Mouse (Mus musculus) liver, embryonic 12.5 days (tissue): ENCODE data around the gene Pbx1. TPM values are rescaled to one million over a fixed set of nuclear protein-coding genes. Genes with fewer than 3 reads are reported as not detected.

ENCODE experiments used
- ATAC-seq: fragments of 200-750 bp; cut with Nextera tagmentation; 2 replicates; pipeline ENCODE4 v1.8.0; 2017; ENCODE audit warnings: moderate number of reproducible peaks, mild to moderate bottlenecking, moderate library complexity
- H3K27ac ChIP-seq: fragments of 300-500 bp; sonication (generic); 2 replicates; pipeline ENCODE4 v1.5.1; 2016; ENCODE audit warnings: mild to moderate bottlenecking
- H3K27me3 ChIP-seq: fragments of 300-500 bp; sonication (generic); replicated peaks from 2 replicates; pipeline ENCODE4 v1.6.1; 2016; ENCODE audit warnings: mild to moderate bottlenecking, moderate library complexity
- H3K36me3 ChIP-seq: fragments of 300-500 bp; sonication (generic); 2 replicates; pipeline ENCODE4 v1.6.1; 2016; ENCODE audit warnings: mild to moderate bottlenecking, moderate library complexity
- H3K4me1 ChIP-seq: fragments of 300-500 bp; sonication (generic); 2 replicates; pipeline ENCODE4 v1.6.1; 2016
- H3K4me2 ChIP-seq: fragments of 300-500 bp; sonication (generic); 2 replicates; pipeline ENCODE4 v1.6.1; 2016; ENCODE audit warnings: mild to moderate bottlenecking, moderate library complexity
- H3K4me3 ChIP-seq: fragments of 300-500 bp; sonication (generic); 2 replicates; pipeline ENCODE4 v1.5.1; 2016; ENCODE audit warnings: mild to moderate bottlenecking, moderate library complexity
- H3K9ac ChIP-seq: fragments of 300-500 bp; sonication (generic); 2 replicates; pipeline ENCODE4 v1.6.1; 2016; ENCODE audit warnings: mild to moderate bottlenecking, moderate library complexity
- H3K9me3 ChIP-seq: fragments of 300-500 bp; sonication (generic); replicated peaks from 2 replicates; pipeline ENCODE4 v1.6.1; 2016; ENCODE audit warnings: mild to moderate bottlenecking, moderate library complexity
- WGBS: fragments of 180-500 bp; shearing (Covaris S2); methylation state at CpG from one replicate; pipeline ENCODE4 v1.1.7; 2016; ENCODE audit not compliant: insufficient replicate concordance; 5-methylcytosine and 5-hydroxymethylcytosine counted together
- polyA plus RNA-seq: library from polyadenylated mRNA; unstranded; fragments of >200 nt; fragmentation: Nextera tagmentation; extraction: Ambion mirVana; gene quantifications from 2 replicates; pipeline ENCODE4 v1.2.1, GENCODE M21; 2016

The Pbx1 gene
- polyA plus RNA-seq, 1 experiment from 2014 or later, result 6.8 TPM

DNA sequence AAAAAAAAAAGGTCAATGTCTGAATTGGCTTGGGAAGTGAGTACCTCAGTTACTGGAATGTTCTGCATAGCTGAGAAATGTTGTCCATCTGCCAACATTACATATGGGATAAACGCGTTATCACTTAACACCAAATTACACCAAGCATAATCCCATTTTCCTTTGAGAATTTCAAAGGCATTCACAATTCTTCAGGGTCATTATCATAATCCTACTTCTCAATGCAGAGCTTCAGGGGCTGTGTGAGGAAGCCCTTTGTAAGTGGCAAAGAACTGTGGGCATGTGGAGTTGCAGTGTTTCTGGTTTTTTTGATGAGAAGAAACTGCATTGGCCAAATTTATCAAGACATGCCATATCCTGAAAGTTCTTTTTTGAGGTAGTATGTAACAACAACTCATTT is 333.3 kb downstream of the Pbx1 start:
- no peak for ATAC-seq
- Histone ChIP-seq H3K4me3 (no peak overlapping the region), H3K9ac (no peak overlapping the region), H3K9me3 (no peaks in the 10 kb centered on the region), H3K27ac (no peak overlapping the region), H3K4me1 (no peaks in the 10 kb centered on the region), H3K4me2 (no peak overlapping the region), H3K36me3 (no peaks in the 10 kb centered on the region), H3K27me3 (no peaks in the 10 kb centered on the region)
- WGBS, result 84% methylated on average over 2 of the region's 2 CpGs

DNA sequence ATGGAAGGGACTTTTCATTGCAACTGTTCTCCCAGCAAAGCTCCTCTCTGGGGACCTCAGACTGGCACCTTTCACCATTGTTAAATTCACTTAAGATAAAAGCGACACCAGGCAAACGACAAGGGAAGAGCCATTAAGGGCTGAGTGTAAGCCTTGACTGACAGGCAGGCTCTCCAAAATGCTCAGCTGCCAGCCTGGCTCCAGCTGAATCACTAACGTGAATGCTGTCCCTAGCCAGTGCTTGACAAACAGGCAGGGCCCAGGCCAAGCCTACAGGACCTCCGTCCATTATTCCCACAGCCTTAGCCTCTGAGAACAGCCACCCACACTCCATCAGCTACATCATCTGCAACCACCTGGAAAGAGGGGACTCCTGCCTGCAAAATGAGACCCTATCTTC is 337.4 kb downstream of the Pbx1 start:
- Histone ChIP-seq H3K9me3 (no peaks in the 10 kb centered on the region), H3K27me3 (no peaks in the 10 kb centered on the region), H3K4me1 (no peaks in the 10 kb centered on the region), H3K9ac (no peak overlapping the region), H3K36me3 (no peaks in the 10 kb centered on the region), H3K4me3 (no peak overlapping the region), H3K27ac (no peak overlapping the region), H3K4me2 (no peak overlapping the region)
- no peak for ATAC-seq
- WGBS, result 26% methylated on average over 4 of the region's 4 CpGs

DNA sequence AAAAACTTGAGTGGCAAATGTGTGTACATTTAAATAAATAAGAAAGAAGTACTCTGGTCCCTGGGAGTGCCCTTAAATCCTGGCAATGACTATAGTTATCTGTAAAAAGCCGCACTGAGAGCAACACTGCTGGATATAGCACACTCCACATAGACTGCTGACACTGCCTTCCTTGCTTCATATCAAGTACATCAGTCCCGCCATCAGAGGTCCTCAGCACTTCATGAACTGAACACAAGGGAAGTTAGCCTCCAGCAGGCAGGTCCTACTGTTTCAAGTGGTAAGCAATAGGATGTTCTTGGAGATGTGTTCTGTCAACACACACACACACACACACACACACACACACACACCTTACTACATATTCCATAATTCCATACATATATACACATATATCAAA is 339.0 kb downstream of the Pbx1 start:
- H3K9me3 ChIP-seq, result no peaks in the 10 kb centered on the region
- H3K27me3 ChIP-seq, result no peaks in the 10 kb centered on the region
- no peak overlapping the region for H3K4me2 ChIP-seq
- ATAC-seq, result no peak
- H3K4me3 ChIP-seq, result no peak overlapping the region
- H3K4me1 ChIP-seq, result no peaks in the 10 kb centered on the region
- no peak overlapping the region for H3K27ac ChIP-seq
- no peak overlapping the region for H3K9ac ChIP-seq
- 60% methylated on average over 2 of the region's 2 CpGs for WGBS
- no peaks in the 10 kb centered on the region for H3K36me3 ChIP-seq

DNA sequence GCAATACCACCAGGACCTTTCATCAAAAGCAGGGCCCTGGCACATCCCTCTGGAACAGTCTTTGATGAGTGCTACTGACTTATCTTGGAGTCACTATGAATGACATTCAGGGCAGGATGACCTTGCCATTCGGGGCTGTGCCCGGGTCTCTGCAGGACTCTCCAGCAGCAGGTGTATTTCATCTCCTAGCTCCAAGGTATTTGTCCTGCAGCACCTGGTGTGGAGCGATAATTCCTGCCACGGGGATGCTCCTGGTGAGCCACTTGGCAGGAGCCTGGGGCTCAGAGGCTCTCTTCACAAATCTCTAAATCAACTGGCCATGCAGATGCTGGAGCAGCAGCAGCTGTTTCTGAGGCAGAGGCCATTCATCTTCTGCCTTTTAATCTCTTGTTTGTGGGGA is 340.4 kb downstream of the Pbx1 start:
- H3K27me3 ChIP-seq, result no peaks in the 10 kb centered on the region
- 65% methylated on average over 4 of the region's 4 CpGs for WGBS
- H3K9ac ChIP-seq, result no peak overlapping the region
- no peak overlapping the region for H3K4me3 ChIP-seq
- no peak for ATAC-seq
- H3K27ac ChIP-seq, result no peak overlapping the region
- no peaks in the 10 kb centered on the region for H3K4me1 ChIP-seq
- H3K4me2 ChIP-seq, result no peak overlapping the region
- no peaks in the 10 kb centered on the region for H3K9me3 ChIP-seq
- H3K36me3 ChIP-seq, result no peaks in the 10 kb centered on the region

DNA sequence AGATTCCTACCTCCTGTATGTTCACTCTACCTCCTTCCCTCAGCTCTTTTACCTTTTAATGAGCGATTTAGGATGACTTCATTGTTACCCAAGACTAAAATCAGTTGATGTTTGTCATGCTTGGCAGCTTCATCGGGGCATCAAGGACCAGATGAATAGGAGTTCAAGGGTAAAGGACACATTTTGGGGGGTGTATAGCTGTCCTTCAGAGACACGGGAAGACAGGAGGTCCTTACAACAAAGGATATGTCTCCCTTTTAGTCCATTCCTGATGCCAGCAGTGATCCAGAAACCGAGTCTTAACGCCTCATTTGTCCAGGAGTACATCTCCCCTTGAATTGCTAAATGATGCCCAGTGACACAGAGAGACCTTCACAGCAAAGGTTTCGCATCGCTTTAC is 343.4 kb downstream of the Pbx1 start:
- H3K9me3 ChIP-seq, result no peaks in the 10 kb centered on the region
- no peak overlapping the region for H3K4me3 ChIP-seq
- WGBS, result 64% methylated on average over 7 of the region's 7 CpGs
- no peaks in the 10 kb centered on the region for H3K4me1 ChIP-seq
- H3K4me2 ChIP-seq, result no peak overlapping the region
- H3K36me3 ChIP-seq, result no peaks in the 10 kb centered on the region
- no peaks in the 10 kb centered on the region for H3K27me3 ChIP-seq
- ATAC-seq, result no peak
- no peak overlapping the region for H3K9ac ChIP-seq
- no peak overlapping the region for H3K27ac ChIP-seq

DNA sequence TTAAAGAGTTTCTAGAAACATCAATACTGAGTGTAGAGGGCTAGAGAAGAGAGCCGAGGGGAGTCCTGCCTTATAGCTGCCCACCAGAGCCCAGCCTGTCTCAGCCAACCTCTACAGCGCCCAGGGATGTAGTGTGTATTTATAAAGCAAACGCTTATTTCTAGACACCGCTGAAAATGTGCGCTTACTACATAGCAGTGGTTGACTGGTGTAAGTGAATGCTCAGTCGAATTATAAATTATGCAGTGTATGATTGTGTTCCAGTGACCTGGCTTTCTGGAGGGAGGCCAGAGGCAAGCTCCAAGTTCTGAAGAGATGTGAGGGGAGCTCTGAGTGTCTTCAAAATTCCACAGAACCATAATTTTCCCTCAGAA is 352.7 kb downstream of the Pbx1 start:
- Histone ChIP-seq H3K9ac (no peak overlapping the region), H3K27ac (no peak overlapping the region), H3K9me3 (no peaks in the 10 kb centered on the region), H3K4me3 (no peak overlapping the region), H3K4me1 (no peaks in the 10 kb centered on the region), H3K36me3 (no peaks in the 10 kb centered on the region), H3K27me3 (no peaks in the 10 kb centered on the region), H3K4me2 (no peak overlapping the region)
- no peak for ATAC-seq
- 82% methylated on average over 6 of the region's 6 CpGs for WGBS

DNA sequence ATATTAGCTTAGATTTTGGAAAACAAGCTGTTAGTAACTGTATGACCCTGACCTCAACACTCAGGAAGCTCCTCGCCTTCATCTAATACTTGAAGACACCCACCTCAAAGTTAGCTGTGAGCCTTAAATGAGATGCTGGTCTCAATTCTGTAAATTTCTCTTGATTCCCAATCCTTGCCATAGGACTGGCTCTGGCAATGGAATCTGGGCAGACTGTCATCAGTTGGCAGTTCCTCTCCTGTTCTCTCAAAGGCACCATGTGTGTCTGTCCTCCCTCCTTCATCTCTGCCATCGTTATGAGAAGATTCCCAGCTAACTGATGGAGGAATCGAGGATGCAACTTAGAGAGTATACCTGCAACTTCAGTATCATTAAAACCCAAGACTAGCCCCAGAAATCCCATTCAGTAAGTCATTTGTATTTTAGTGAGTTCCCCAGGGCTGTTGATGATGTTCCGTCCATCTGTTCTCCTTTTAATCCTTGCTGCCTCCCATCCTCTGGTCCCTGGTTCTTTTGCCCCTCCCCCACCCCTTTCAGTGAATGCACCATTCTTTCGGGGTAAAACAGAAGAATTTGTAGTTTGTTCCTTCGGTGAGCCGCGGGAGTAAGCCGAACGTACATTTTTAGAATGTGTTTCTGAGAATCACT is 353.2 kb downstream of the Pbx1 start:
- 71% methylated on average over 10 of the region's 10 CpGs for WGBS
- ATAC-seq, result no peak

DNA sequence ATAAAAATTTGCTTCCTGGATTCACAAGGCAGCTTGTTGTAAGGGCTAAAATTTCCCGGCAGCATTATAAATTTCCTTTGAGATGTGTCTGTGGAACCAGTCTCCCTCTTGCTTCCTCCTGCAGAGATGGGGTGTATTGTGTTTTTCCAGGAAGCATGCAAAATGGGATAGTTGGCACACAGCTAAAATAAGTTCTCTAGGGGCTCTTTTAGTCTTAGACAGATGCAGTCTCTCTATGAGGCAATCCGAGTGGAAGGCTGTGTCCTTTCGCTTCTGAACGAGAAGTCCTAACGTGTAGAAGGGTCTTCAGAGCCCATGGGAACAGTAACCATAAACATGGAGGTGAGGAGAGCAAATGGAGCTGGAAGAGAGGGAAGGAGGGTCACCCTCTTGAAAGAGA is 360.1 kb downstream of the Pbx1 start:
- Histone ChIP-seq H3K27ac (no peak overlapping the region), H3K4me2 (no peak overlapping the region), H3K4me1 (no peaks in the 10 kb centered on the region), H3K4me3 (no peak overlapping the region), H3K27me3 (no peaks in the 10 kb centered on the region), H3K9ac (no peak overlapping the region), H3K9me3 (no peaks in the 10 kb centered on the region), H3K36me3 (no peaks in the 10 kb centered on the region)
- ATAC-seq, result no peak
- WGBS, result 64% methylated on average over 5 of the region's 5 CpGs

More for the DNA sequence above, 353.2 kb downstream of the Pbx1 start:
- no peak overlapping the region for H3K4me2 ChIP-seq
- no peak overlapping the region for H3K27ac ChIP-seq
- no peaks in the 10 kb centered on the region for H3K27me3 ChIP-seq
- no peak overlapping the region for H3K9ac ChIP-seq
- no peak overlapping the region for H3K4me3 ChIP-seq
- no peaks in the 10 kb centered on the region for H3K9me3 ChIP-seq
- no peaks in the 10 kb centered on the region for H3K36me3 ChIP-seq
- no peaks in the 10 kb centered on the region for H3K4me1 ChIP-seq

DNA sequence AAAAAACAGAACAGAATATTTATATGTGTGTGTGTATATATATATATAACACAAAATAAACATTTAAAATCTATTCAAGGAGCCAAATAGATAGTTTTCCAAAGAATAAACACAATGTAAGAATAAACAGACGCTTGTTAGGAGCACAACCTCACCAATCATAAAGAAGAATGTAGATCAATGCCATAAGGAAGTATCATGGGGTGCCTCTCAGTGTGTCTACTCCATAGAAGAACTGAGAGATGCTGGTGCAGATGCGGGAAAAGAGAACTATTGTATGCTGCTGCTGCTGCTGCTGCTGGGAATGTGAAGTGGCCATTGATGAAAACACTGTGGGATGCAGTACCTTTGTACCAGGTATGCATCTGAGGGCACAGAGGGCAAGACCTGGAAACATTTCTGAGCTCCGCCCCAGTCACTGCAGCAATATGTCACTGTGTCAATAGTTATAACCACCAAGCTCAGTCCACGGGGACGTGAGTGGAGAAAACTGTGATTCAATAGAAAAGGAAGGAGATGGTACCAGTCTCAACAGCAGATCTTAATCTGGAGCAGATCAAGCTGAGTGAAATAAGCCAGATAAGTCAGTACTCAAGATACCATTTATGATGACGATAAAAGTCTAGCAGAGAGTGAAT is 361.7 kb downstream of the Pbx1 start:
- no peak for ATAC-seq
- no peaks in the 10 kb centered on the region for H3K9me3 ChIP-seq
- H3K9ac ChIP-seq, result no peak overlapping the region
- 60% methylated on average over 6 of the region's 6 CpGs for WGBS
- no peaks in the 10 kb centered on the region for H3K36me3 ChIP-seq
- no peaks in the 10 kb centered on the region for H3K4me1 ChIP-seq
- H3K4me2 ChIP-seq, result no peak overlapping the region
- no peak overlapping the region for H3K4me3 ChIP-seq
- no peak overlapping the region for H3K27ac ChIP-seq
- H3K27me3 ChIP-seq, result no peaks in the 10 kb centered on the region

DNA sequence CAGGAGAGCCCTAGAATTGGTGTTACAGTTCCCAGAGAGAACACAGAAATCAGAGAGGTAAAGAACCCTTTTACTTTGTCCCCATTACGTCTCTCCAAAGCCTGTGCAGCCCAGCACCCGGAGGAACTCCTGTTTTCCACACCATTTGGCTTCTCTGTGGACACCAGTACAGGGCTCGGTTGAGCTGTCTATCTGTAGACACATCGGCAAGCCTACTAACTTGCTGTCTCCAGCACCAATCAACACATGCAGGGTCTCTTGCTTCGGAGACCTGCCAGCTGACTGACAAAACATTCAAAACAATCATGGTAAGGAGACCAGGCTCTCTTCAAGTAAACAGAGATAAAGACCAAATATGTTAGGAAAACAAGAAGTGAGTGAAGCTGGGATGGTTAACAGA is 362.3 kb downstream of the Pbx1 start:
- ATAC-seq, result no peak
- Histone ChIP-seq H3K4me3 (no peak overlapping the region), H3K27ac (no peak overlapping the region), H3K4me2 (no peak overlapping the region), H3K4me1 (no peaks in the 10 kb centered on the region), H3K27me3 (no peaks in the 10 kb centered on the region), H3K36me3 (no peaks in the 10 kb centered on the region), H3K9ac (no peak overlapping the region), H3K9me3 (no peaks in the 10 kb centered on the region)
- 35% methylated on average over 5 of the region's 5 CpGs for WGBS
